Mouse (Mus musculus) forebrain, embryonic 13.5 days (tissue): ENCODE results near the gene Raly. TPM values are rescaled to one million over a fixed set of nuclear protein-coding genes. Genes with fewer than 3 reads are reported as not detected.

ENCODE experiments used
- ATAC-seq: fragments of 200-750 bp; cut with Nextera tagmentation; 2 replicates; pipeline ENCODE4 v1.8.0; 2017
- H3K27ac ChIP-seq: fragments of 300-500 bp; sonication (generic); 2 replicates; pipeline ENCODE4 v1.5.1; 2015; ENCODE audit warnings: inconsistent platforms, mild to moderate bottlenecking, moderate library complexity
- H3K27me3 ChIP-seq: fragments of 300-500 bp; sonication (generic); 2 replicates; pipeline ENCODE4 v1.6.1; 2015; ENCODE audit warnings: mild to moderate bottlenecking, inconsistent platforms
- H3K36me3 ChIP-seq: fragments of 300-500 bp; sonication (generic); 2 replicates; pipeline ENCODE4 v1.6.1; 2015; ENCODE audit warnings: mild to moderate bottlenecking, inconsistent platforms; ENCODE audit not compliant: poor library complexity, severe bottlenecking
- H3K4me1 ChIP-seq: fragments of 300-500 bp; sonication (generic); 2 replicates; pipeline ENCODE4 v1.6.1; 2015; ENCODE audit warnings: inconsistent platforms
- H3K4me2 ChIP-seq: fragments of 300-500 bp; sonication (generic); 2 replicates; pipeline ENCODE4 v1.6.1; 2015; ENCODE audit warnings: inconsistent platforms, mild to moderate bottlenecking, moderate library complexity
- H3K4me3 ChIP-seq: fragments of 300-500 bp; sonication (generic); 2 replicates; pipeline ENCODE4 v1.5.1; 2015; ENCODE audit warnings: mild to moderate bottlenecking, inconsistent platforms
- H3K9ac ChIP-seq: fragments of 300-500 bp; sonication (generic); 2 replicates; pipeline ENCODE4 v1.6.1; 2015; ENCODE audit warnings: mild to moderate bottlenecking, inconsistent platforms
- H3K9me3 ChIP-seq: fragments of 300-500 bp; sonication (generic); replicated peaks from 2 replicates; pipeline ENCODE4 v1.6.1; 2016; ENCODE audit warnings: inconsistent platforms
- WGBS: fragments of 180-500 bp; shearing (Covaris S2); methylation state at CpG from one replicate; pipeline ENCODE4 v1.1.7; 2015; 5-methylcytosine and 5-hydroxymethylcytosine counted together
- polyA plus RNA-seq: library from polyadenylated mRNA; unstranded; fragments of >200 nt; fragmentation: Nextera tagmentation; extraction: Ambion mirVana; gene quantifications from 2 replicates; pipeline ENCODE4 v1.2.1, GENCODE M21; 2015

Raly gene
- polyA plus RNA-seq, 1 experiment from 2014 or later = 33.1 TPM

DNA sequence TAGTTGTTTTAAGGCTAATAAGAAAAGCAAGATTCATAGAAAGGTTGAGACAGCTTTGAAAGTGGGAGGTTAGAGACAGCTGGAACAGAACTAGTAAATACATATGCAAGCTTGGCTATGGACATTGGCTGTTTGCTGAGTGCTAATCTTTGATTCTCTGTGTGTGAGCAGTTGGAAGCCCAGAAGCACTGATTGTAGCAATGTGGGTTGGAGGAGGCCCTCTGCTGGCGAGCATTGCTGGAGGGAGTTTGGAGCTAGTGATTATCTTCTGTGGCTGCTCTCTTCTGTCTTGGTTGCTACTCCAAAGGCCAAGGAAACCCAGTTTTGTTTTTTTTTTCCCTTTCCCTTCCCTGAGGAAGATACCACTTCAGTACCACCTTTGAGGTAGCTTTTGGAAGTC, 26.9 kb downstream of the Raly start:
- 31% methylated on average over 1 of the region's 1 CpGs for WGBS
- ATAC-seq = no peak
- no peaks in the 10 kb centered on the region for H3K27me3 ChIP-seq
- 0 out of 2 replicates have a peak overlapping the region, but pooled peaks have one; percentile 25 for H3K27ac ChIP-seq
- H3K4me1 ChIP-seq = peaks cover 28% of the 10 kb centered on the region
- H3K9ac ChIP-seq = no peak overlapping the region
- H3K36me3 ChIP-seq = no peaks in the 10 kb centered on the region
- H3K9me3 ChIP-seq = no peaks in the 10 kb centered on the region
- H3K4me2 ChIP-seq = no peak overlapping the region
- H3K4me3 ChIP-seq = no peak overlapping the region

DNA sequence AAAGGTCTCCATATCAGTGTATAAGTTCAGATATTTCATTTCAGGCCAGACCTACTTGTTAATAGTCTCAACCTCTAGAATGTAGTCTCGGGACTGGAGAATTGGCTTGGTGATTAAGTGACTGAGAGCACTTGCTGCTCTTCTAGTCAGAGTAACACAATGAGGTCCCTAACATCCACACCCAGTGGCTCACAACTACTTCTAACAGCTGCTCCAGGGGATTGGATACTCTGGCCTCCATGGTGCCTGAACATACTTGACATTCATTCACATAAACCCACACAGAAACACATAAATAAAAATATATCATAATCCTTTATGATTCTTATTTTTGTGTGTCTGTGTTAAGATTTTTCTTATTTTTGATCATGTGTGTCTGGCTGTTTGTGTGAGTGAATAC, 27.7 kb downstream of the Raly start:
- Histone ChIP-seq H3K9me3 (no peaks in the 10 kb centered on the region), H3K4me1 (peaks cover 27% of the 10 kb centered on the region), H3K27ac (no peak overlapping the region), H3K4me2 (no peak overlapping the region), H3K4me3 (no peak overlapping the region), H3K36me3 (no peaks in the 10 kb centered on the region), H3K9ac (no peak overlapping the region), H3K27me3 (no peaks in the 10 kb centered on the region)
- 74% methylated on average over 1 of the region's 1 CpGs for WGBS
- ATAC-seq = no peak

DNA sequence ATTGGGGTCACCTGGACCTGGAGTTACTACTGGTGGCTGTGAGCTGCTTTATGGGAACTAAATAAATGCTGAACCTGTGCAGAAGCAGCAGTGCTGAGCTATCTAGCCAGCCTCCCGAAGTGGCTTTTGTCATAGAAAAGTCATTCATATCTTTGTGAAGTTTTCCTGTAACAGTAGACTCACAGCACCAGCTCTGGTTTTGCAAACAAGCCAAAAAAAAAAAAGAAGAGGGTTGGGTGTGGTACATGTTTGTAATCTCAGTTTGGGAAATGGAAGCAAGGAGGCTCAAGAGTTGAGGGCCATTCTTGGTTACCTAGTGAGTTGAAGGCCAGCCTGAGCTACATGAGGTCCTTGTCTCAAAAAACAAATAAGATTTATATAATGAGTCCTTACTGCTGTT, 29.4 kb downstream of the Raly start:
- ATAC-seq = no peak

DNA sequence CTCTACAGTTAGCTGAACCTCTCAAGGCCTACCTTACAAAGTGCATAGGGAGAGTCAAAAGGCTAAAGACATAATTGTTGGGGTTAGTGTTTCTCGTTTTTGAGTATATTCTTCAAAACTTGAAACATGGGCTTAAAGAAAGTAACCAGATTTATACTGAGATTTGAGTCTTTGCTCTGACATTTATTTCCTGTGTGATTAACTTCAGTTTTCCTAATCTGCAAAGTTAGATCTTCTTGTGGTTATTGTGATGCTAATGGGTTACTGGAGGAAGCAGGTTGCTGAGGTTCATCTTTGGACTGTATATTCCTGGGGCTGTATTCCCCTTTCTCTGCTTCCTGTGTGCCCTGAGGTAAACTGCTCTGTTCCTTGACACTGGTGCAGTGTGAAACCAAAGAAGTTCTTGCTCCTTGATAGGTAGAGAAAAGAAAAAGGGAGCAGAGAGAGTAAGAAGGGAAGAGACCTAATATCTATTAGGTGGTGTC, 35.2 kb downstream of the Raly start:
- Histone ChIP-seq H3K9me3 (no peaks in the 10 kb centered on the region), H3K9ac (no peak overlapping the region), H3K27ac (no peak overlapping the region), H3K4me3 (no peak overlapping the region), H3K4me2 (no peak overlapping the region), H3K4me1 (peaks cover 16% of the 10 kb centered on the region; the same call in 1 of the 2 replicates), H3K36me3 (no peaks in the 10 kb centered on the region), H3K27me3 (no peaks in the 10 kb centered on the region)
- ATAC-seq = no peak
- 87% methylated on average over 1 of the region's 1 CpGs for WGBS

More for the DNA sequence above, 29.4 kb downstream of the Raly start:
- H3K4me1 ChIP-seq = peaks cover 27% of the 10 kb centered on the region
- no peaks in the 10 kb centered on the region for H3K9me3 ChIP-seq
- no peak overlapping the region for H3K4me2 ChIP-seq
- H3K4me3 ChIP-seq = no peak overlapping the region
- no peaks in the 10 kb centered on the region for H3K36me3 ChIP-seq
- 83% methylated on average over 1 of the region's 1 CpGs for WGBS
- no peak overlapping the region for H3K9ac ChIP-seq
- no peaks in the 10 kb centered on the region for H3K27me3 ChIP-seq
- H3K27ac ChIP-seq = no peak overlapping the region

DNA sequence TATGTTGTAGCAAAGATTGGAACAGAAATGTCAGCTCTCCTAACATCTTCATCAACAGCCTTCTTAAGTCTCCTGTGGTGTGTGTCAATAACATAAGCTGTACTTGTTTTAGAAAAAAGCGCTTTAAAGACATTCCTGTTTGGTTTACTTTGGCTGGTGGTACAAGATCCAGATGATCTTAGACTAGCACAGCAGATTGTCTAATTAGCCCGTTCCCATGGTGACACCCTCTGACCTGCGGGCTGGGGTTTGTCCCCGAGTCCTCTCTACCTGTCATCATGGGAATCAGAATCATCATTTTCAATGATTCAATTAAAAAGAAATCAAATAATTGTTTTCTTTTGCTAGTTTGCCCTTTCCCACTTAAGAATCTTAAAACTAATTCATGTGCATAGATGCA, 36.6 kb downstream of the Raly start:
- ATAC-seq = no peak
- no peak overlapping the region for H3K9ac ChIP-seq
- no peak overlapping the region for H3K4me3 ChIP-seq
- 79% methylated on average over 4 of the region's 4 CpGs for WGBS
- H3K27ac ChIP-seq = no peak overlapping the region
- no peak overlapping the region for H3K4me2 ChIP-seq
- H3K4me1 ChIP-seq = peaks cover 28% of the 10 kb centered on the region
- no peaks in the 10 kb centered on the region for H3K36me3 ChIP-seq
- no peaks in the 10 kb centered on the region for H3K9me3 ChIP-seq
- H3K27me3 ChIP-seq = no peaks in the 10 kb centered on the region

DNA sequence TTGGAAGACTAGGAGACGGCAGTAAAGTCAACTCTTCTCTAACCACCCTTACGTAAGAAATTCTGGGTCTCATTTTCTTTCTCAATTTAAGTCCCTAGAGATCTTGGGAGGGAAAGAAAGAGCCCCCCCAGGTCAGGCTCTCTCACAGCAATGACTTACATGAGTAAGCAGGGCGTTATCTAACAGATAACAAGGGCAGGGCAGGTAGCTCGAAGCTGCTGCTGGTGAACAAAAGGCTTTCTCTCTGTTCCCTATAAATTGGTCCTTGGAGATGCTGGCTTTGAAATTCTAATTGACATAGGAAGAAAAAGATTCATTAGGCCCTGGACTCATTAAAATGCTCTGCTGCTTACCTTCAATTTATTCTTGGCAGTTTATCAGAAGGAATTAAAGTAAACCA, 41.6 kb downstream of the Raly start:
- Histone ChIP-seq H3K4me2 (no peak overlapping the region), H3K27ac (peak overlapping the region; percentile 19; the same call in 1 of the 2 replicates), H3K9me3 (no peaks in the 10 kb centered on the region), H3K4me3 (no peak overlapping the region), H3K27me3 (no peaks in the 10 kb centered on the region), H3K9ac (no peak overlapping the region), H3K4me1 (peaks cover 36% of the 10 kb centered on the region), H3K36me3 (peaks cover 6% of the 10 kb centered on the region; the same call in 1 of the 2 replicates)
- ATAC-seq = no peak
- 45% methylated on average over 4 of the region's 4 CpGs for WGBS

DNA sequence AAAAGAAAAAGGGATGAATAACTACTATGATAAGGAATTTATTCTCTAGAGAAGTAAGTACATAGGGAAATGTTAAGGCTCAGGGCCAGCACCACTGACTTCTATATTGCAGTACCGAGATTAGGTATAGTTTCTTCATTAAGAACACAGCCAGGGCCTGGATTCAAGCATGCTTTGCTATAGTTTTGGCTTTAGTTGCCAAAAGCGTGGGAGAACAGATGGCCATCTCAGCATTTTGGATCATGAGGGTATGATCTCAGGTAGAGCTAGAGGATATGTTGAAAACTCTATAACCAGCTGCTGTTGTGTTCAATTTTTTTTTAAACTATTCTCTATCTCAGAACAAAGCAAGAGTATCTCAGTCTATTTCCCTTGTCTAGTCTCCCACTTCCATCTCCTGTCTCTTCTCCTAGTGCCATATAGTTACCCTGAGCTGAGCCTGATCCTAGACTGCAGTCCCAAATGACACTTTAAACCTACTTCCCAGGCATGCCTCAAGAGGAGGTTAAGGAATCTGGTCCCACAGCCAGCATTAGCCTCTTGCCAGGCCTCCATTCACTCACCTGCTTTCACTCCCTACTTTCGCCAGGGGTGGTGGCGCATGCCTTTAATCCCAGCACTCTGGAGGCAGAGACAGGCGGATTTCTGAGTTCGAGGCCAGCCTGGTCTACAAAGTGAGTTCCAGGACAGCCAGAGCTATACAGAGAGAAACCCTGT, 43.4 kb downstream of the Raly start:
- Histone ChIP-seq H3K36me3 (peaks cover 13% of the 10 kb centered on the region), H3K4me1 (peaks cover 33% of the 10 kb centered on the region), H3K4me3 (no peak overlapping the region), H3K9me3 (no peaks in the 10 kb centered on the region), H3K9ac (no peak overlapping the region), H3K4me2 (no peak overlapping the region), H3K27me3 (no peaks in the 10 kb centered on the region), H3K27ac (no peak overlapping the region)
- ATAC-seq = no peak
- WGBS = 93% methylated on average over 6 of the region's 6 CpGs

DNA sequence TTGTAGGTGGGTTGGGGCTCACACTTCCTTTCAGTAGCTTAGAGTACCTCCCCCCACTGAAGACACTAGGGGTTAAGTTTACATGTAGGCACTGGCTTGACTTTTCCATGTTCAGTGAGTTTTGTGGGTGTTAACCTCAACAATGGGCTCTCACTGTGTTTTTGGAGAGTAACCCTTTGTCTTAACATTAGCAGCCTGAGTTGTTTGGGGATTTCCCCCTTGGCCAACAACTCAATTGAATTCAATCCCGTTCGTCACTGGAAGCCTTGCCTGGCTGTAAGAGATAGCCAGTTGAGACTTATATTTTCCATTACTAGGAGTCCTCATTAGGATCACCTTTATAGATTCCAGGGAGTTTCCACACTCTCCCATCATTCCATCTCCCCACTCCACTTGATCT, 45.6 kb downstream of the Raly start:
- 85% methylated on average over 2 of the region's 2 CpGs for WGBS
- no peak overlapping the region for H3K27ac ChIP-seq
- peaks cover 19% of the 10 kb centered on the region for H3K4me1 ChIP-seq
- ATAC-seq = no peak
- H3K9ac ChIP-seq = no peak overlapping the region
- H3K9me3 ChIP-seq = 0 out of 2 replicates have a peak, but pooled peaks cover 8% of the 10 kb centered on the region
- no peak overlapping the region for H3K4me3 ChIP-seq
- no peak overlapping the region for H3K4me2 ChIP-seq
- peaks cover 22% of the 10 kb centered on the region for H3K36me3 ChIP-seq
- H3K27me3 ChIP-seq = no peaks in the 10 kb centered on the region

DNA sequence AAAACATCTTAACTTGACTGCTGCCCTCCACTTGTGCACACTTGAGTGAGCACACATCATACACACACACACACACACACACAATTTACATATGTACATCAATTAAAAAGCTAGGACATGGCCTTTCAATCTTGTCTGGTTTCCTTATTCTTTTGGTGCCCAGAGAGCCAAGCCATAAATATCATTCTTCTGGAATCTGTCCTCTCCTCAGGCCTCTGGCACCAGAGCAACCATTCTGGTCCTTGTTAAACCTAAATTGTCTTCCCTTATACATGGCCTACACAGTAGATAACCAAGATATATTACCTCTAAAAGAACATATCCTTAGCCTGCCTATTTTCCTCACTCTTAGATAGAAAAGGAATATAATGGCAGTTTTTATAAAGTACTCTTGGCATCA, 57.2 kb downstream of the Raly start:
- Histone ChIP-seq H3K4me1 (peaks cover 2% of the 10 kb centered on the region; the same call in 1 of the 2 replicates), H3K27me3 (no peaks in the 10 kb centered on the region), H3K9ac (no peak overlapping the region), H3K36me3 (peaks cover 7% of the 10 kb centered on the region), H3K4me3 (no peak overlapping the region), H3K27ac (no peak overlapping the region), H3K9me3 (no peaks in the 10 kb centered on the region), H3K4me2 (no peak overlapping the region)
- no peak for ATAC-seq

DNA sequence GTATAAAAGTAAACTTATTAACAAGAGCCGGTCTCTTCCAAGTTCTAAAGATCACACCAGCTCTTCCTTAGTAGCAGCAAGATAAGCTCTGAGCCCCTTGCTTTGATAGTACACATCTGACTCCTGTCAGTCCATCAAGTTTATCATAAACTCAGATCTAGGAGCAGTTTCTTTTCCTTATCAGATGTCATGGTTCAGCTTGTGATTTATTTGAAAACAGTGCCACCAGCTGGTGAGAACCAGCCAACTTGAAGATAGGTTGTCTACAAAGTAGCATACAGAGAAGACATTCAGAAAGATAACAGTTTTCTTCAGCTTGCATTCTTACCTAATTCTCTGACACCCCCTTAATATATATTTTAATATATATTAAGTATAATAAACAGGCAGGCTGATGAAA, 64.5 kb downstream of the Raly start:
- ATAC-seq = no peak
- Histone ChIP-seq H3K9ac (no peak overlapping the region), H3K27ac (no peak overlapping the region), H3K4me1 (peaks cover 9% of the 10 kb centered on the region), H3K4me2 (no peak overlapping the region), H3K27me3 (no peaks in the 10 kb centered on the region), H3K9me3 (no peaks in the 10 kb centered on the region), H3K4me3 (no peak overlapping the region), H3K36me3 (peaks cover 31% of the 10 kb centered on the region)
- 91% methylated on average over 1 of the region's 1 CpGs for WGBS

DNA sequence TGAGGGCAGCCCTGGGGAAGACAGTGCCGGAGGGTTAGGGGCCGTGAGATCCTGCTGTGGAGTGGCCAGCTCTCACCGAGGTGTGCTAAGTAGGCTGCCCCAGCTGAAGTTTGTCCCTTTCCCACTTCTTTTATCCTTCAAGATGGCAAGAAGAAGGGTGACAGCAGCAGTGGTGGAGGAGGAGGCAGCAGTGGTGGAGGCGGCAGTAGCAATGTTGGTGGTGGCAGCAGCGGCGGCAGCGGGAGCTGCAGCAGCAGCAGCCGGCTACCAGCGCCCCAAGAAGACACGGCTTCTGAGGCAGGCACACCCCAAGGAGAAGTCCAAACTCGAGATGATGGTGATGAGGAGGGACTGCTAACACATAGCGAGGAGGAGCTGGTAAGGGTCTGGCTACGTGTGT, 72.8 kb downstream of the Raly start:
- H3K27ac ChIP-seq = no peak overlapping the region
- WGBS = 96% methylated on average over 13 of the region's 13 CpGs
- H3K27me3 ChIP-seq = no peaks in the 10 kb centered on the region
- H3K4me2 ChIP-seq = no peak overlapping the region
- no peaks in the 10 kb centered on the region for H3K4me1 ChIP-seq
- no peak overlapping the region for H3K4me3 ChIP-seq
- H3K9ac ChIP-seq = no peak overlapping the region
- ATAC-seq = no peak
- H3K36me3 ChIP-seq = peaks cover 89% of the 10 kb centered on the region
- no peaks in the 10 kb centered on the region for H3K9me3 ChIP-seq

DNA sequence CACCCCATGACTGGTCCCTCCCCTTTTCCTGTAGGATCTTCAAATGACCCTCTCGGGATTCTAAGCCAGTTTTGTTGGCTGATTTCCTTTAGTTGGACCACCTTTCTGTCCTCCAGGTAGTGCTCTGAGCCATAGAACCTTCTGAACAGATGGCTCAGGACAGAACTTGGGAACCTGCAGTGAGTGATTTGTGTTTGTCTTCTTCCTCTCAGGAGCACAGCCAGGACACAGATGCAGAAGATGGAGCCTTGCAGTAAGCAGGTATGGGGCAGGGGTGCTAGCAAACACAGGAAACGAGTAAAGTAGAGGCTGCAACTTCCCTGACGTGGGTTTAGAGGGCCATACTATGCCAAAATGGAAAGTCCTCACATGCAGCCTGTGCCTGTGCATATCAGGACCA, 74.8 kb downstream of the Raly start:
- peaks cover 92% of the 10 kb centered on the region for H3K36me3 ChIP-seq
- 83% methylated on average over 3 of the region's 3 CpGs for WGBS
- no peak overlapping the region for H3K4me2 ChIP-seq
- no peak overlapping the region for H3K9ac ChIP-seq
- H3K27ac ChIP-seq = no peak overlapping the region
- ATAC-seq = no peak
- no peaks in the 10 kb centered on the region for H3K9me3 ChIP-seq
- H3K4me1 ChIP-seq = no peaks in the 10 kb centered on the region
- H3K27me3 ChIP-seq = no peaks in the 10 kb centered on the region
- no peak overlapping the region for H3K4me3 ChIP-seq

DNA sequence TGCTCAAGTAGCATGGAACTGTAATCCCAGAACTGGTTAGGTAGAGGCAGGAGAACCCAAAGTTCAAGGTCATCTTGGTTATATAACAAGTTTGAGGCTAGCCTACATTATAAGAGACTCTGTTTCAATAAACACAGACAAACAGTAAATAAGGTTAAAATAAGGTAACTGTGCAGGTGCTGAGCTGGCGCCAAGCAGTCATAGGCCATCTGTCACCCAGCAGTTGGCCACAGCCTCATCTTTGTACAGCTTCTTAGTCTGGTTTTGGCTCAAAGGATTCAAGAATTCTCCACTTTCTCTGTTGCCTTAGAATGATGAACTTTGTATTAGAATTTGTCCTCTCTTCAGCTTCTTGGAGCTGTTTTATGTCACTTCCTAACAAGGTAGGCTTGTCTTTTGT, 77.2 kb downstream of the Raly start:
- peaks cover 91% of the 10 kb centered on the region for H3K36me3 ChIP-seq
- H3K27ac ChIP-seq = no peak overlapping the region
- 95% methylated on average over 1 of the region's 1 CpGs for WGBS
- H3K27me3 ChIP-seq = no peaks in the 10 kb centered on the region
- no peaks in the 10 kb centered on the region for H3K9me3 ChIP-seq
- H3K4me1 ChIP-seq = no peaks in the 10 kb centered on the region
- no peak overlapping the region for H3K4me3 ChIP-seq
- ATAC-seq = no peak
- H3K9ac ChIP-seq = no peak overlapping the region
- H3K4me2 ChIP-seq = no peak overlapping the region
